9 mouse cellular contexts compared by ENCODE assay signal in genomic region chr2:70901479-70901878, GRCm38 (mm10).
DNase-seq lines count a peak whose midpoint lies in the region; ATAC-seq lines count a peak whose summit lies in the region.
"Had no signal": no experiment of that assay in that cellular context is flagged by ENCODE, and none has a peak within 500 bp of the region (broad histone marks: within the 10 kb centered on the region; RNA-seq: fewer than 3 reads in every experiment).

No protein-coding gene starts in this region.

- WGBS in limb, embryonic 13.5 days = 60% methylated on average over 14 of the region's 14 CpGs
- WGBS in limb, embryonic 10.5 days = 71% methylated on average over 14 of the region's 14 CpGs

- no peak for ATAC-seq in limb, embryonic 13.5 days (ENCODE audit: low FRiP score, low read depth)

- no peaks in the 10 kb centered on the region for H3K9me3 ChIP-seq in limb, embryonic 13.5 days
- H3K9me3 ChIP-seq in limb, embryonic 10.5 days (replicated peaks) = no peaks in the 10 kb centered on the region
- H3K9me3 ChIP-seq: limb, embryonic 12.5 days had no signal

- no peak overlapping the region for H3K27ac ChIP-seq in limb, embryonic 13.5 days
- H3K27ac ChIP-seq in limb, embryonic 10.5 days = no peak overlapping the region
- H3K27ac ChIP-seq: limb, embryonic 12.5 days had no signal

- H3K4me3 ChIP-seq in limb, embryonic 13.5 days = no peak overlapping the region
- no peak overlapping the region for H3K4me3 ChIP-seq in limb, embryonic 10.5 days
- H3K4me3 ChIP-seq: limb, embryonic 12.5 days had no signal

- H3K4me2 ChIP-seq in limb, embryonic 13.5 days (replicated peaks) = peak overlapping the region; percentile 28; the same call in 1 of the 2 replicates
- H3K4me2 ChIP-seq: limb, embryonic 12.5 days had no signal

- H3K9ac ChIP-seq in limb, embryonic 13.5 days = no peak overlapping the region
- H3K9ac ChIP-seq: limb, embryonic 12.5 days had no signal

- H3K4me1 ChIP-seq in limb, embryonic 13.5 days = peaks cover 6% of the 10 kb centered on the region
- peaks cover 10% of the 10 kb centered on the region; the same call in 1 of the 2 replicates for H3K4me1 ChIP-seq in limb, embryonic 10.5 days

- H3K36me3 ChIP-seq in limb, embryonic 13.5 days = no peaks in the 10 kb centered on the region
- no peaks in the 10 kb centered on the region for H3K36me3 ChIP-seq in limb, embryonic 10.5 days
- H3K36me3 ChIP-seq: limb, embryonic 12.5 days had no signal

- intact Hi-C loops in heart, postnatal 36 days (cut with DNase I) = no loop called here

- no peaks in the 10 kb centered on the region for H3K27me3 ChIP-seq in limb, embryonic 13.5 days
- H3K27me3 ChIP-seq in limb, embryonic 10.5 days (ENCODE audit: low read depth, poor library complexity, severe bottlenecking) = no peaks in the 10 kb centered on the region
- H3K27me3 ChIP-seq: limb, embryonic 12.5 days had no signal

- no peak for DNase-seq in limb, embryonic 10.5 days (ENCODE audit: low spot score)
- peak; percentile 23 to 31 for DNase-seq in frontal cortex, postnatal 10 days (ENCODE audit: low spot score in 2 of 2)
- peak; percentile 13 to 16 for DNase-seq in heart, postnatal 36 days
- peak; percentile 67 to 75 for DNase-seq in right cerebral cortex, postnatal 10 days (ENCODE audit: low spot score in 2 of 2)
- no peak for DNase-seq in cerebellum, adult 11 months
- no peak for DNase-seq in thymus, adult 18-20 months
- DNase-seq: cerebellum, adult 2 months had no signal

Comparison
In these comparisons a context has a peak if more than half of its experiments do, and no peak if none do; other contexts are left out.
1. DNase-seq: peak in frontal cortex, postnatal 10 days (2 of 2), heart, postnatal 36 days (2 of 2) and right cerebral cortex, postnatal 10 days (2 of 2); none in limb, embryonic 10.5 days (single experiment), cerebellum, adult 11 months (single experiment) and thymus, adult 18-20 months (0 of 2).